16 mouse cellular contexts compared by ENCODE assay signal in genomic region chr9:70174291-70174848, GRCm38 (mm10). TPM values are rescaled to one million over a fixed set of nuclear protein-coding genes. Genes with fewer than 3 reads are reported as not detected.
DNase-seq lines count a peak whose midpoint lies in the region; ATAC-seq lines count a peak whose summit lies in the region.
"Had no signal": no experiment of that assay in that cellular context is flagged by ENCODE, and none has a peak within 500 bp of the region (broad histone marks: within the 10 kb centered on the region; RNA-seq: fewer than 3 reads in every experiment).

No protein-coding gene starts in this region.

- WGBS in forebrain, embryonic 14.5 days: 25% methylated on average over 4 of the region's 4 CpGs
- WGBS in midbrain, embryonic 11.5 days: 34% methylated on average over 4 of the region's 4 CpGs

- H3K36me3 ChIP-seq in forebrain, embryonic 14.5 days (ENCODE audit: control insufficient read depth, insufficient read depth, low read length): no peaks in the 10 kb centered on the region
- H3K36me3 ChIP-seq in midbrain, embryonic 11.5 days (ENCODE audit: control insufficient read depth, insufficient read depth, low read length): no peaks in the 10 kb centered on the region
- H3K36me3 ChIP-seq: heart, embryonic 13.5 days; liver, embryonic 12.5 days had no signal

- ATAC-seq in forebrain, embryonic 14.5 days: peak; percentile 55; the same call in 1 of the 2 replicates
- ATAC-seq in midbrain, embryonic 11.5 days (ENCODE audit: low FRiP score): peak; percentile 35; the same call in 1 of the 2 replicates
- ATAC-seq in inflammation-experienced regulatory T-cells, adult 6 months: no peak
- ATAC-seq: liver, embryonic 12.5 days had no signal

- no peak overlapping the region for H3K9ac ChIP-seq in forebrain, embryonic 14.5 days (ENCODE audit: low read length)
- H3K9ac ChIP-seq in midbrain, embryonic 11.5 days (ENCODE audit: low read length): no peak overlapping the region
- H3K9ac ChIP-seq: heart, embryonic 13.5 days; liver, embryonic 12.5 days had no signal

- H3K4me1 ChIP-seq in forebrain, embryonic 14.5 days (ENCODE audit: control insufficient read depth, insufficient read depth, low read length): peaks cover 12% of the 10 kb centered on the region
- H3K4me1 ChIP-seq in midbrain, embryonic 11.5 days (ENCODE audit: control insufficient read depth, insufficient read depth, low read length): peaks cover 8% of the 10 kb centered on the region; the same call in 1 of the 2 replicates
- H3K4me1 ChIP-seq: heart, embryonic 13.5 days; liver, embryonic 12.5 days had no signal

- H3K27ac ChIP-seq in forebrain, embryonic 14.5 days (ENCODE audit: low read depth, low read length): peak overlapping the region; percentile 15; the same call in 1 of the 2 replicates
- peak overlapping the region; percentile 12; the same call in 1 of the 2 replicates for H3K27ac ChIP-seq in midbrain, embryonic 11.5 days (ENCODE audit: low read depth, low read length)
- H3K27ac ChIP-seq: heart, embryonic 13.5 days; left cerebral cortex, adult 2 months; liver, embryonic 12.5 days had no signal

- H3K4me2 ChIP-seq in forebrain, embryonic 14.5 days (ENCODE audit: low read length): no peak overlapping the region
- H3K4me2 ChIP-seq in midbrain, embryonic 11.5 days: no peak overlapping the region
- H3K4me2 ChIP-seq: heart, embryonic 13.5 days; liver, embryonic 12.5 days had no signal

- H3K9me3 ChIP-seq in forebrain, embryonic 14.5 days (replicated peaks; ENCODE audit: control insufficient read depth, low read length): no peaks in the 10 kb centered on the region
- H3K9me3 ChIP-seq in midbrain, embryonic 11.5 days (ENCODE audit: control insufficient read depth, low read length): no peaks in the 10 kb centered on the region
- H3K9me3 ChIP-seq: liver, embryonic 12.5 days had no signal

- peak; percentile 5 for DNase-seq in embryo, embryonic 10 days (ENCODE audit: low spot score)
- no peak for DNase-seq in embryo, embryonic 9.5 days (ENCODE audit: extremely low spot score)
- DNase-seq in 3T3-L1 (ENCODE audit: low read depth, low spot score): peak; percentile 15
- DNase-seq in forebrain, embryonic 14.5 days (ENCODE audit: low spot score): peak; percentile 42
- DNase-seq in midbrain, embryonic 11.5 days (ENCODE audit: low spot score, missing footprints): peak; percentile 69
- DNase-seq in frontal cortex, adult 2 months (ENCODE audit: extremely low spot score in 1 of 2, low spot score in 1 of 2): no peak
- DNase-seq in heart, adult 9 months (ENCODE audit: low spot score in 2 of 2): no peak
- DNase-seq: adrenal gland, postnatal 36 days; cerebellum, adult 11 months; gastrocnemius, postnatal 14 days; kidney, postnatal 4 days; lung, postnatal 10 days had no signal

- H3K4me3 ChIP-seq in forebrain, embryonic 14.5 days (ENCODE audit: low read depth, low read length): no peak overlapping the region
- no peak overlapping the region for H3K4me3 ChIP-seq in midbrain, embryonic 11.5 days (ENCODE audit: low read depth, low read length)
- H3K4me3 ChIP-seq: heart, embryonic 13.5 days; left cerebral cortex, adult 2 months; liver, embryonic 12.5 days had no signal

- H3K27me3 ChIP-seq in forebrain, embryonic 14.5 days (replicated peaks; ENCODE audit: control insufficient read depth, insufficient read depth, low read length): no peaks in the 10 kb centered on the region
- H3K27me3 ChIP-seq in midbrain, embryonic 11.5 days (ENCODE audit: control insufficient read depth, insufficient read depth, low read length): no peaks in the 10 kb centered on the region
- H3K27me3 ChIP-seq: heart, embryonic 13.5 days; liver, embryonic 12.5 days had no signal

RNA-seq across cellular contexts. Expression of gene Fam81a, which starts 32.0 kb away (rescaled TPM):
- polyA plus RNA-seq in forebrain, embryonic 14.5 days (2014; fragmentation: Nextera tagmentation; extraction: Ambion mirVana): 5.6 and 8.4 TPM in 2 replicates
- polyA plus RNA-seq in midbrain, embryonic 11.5 days (2014; fragmentation: Nextera tagmentation; extraction: Ambion mirVana): 4.7 TPM in 2 replicates
- polyA plus RNA-seq in inflammation-experienced regulatory T-cells, adult 6 months (2017; shearing (Covaris generic)): 1 to 10 TPM in 1 of 3 experiments, under 1 TPM in 2; 0.20 to 3.1 (median 0.42) TPM
- polyA plus RNA-seq in frontal cortex, adult 2 months (2012; rRNA removed): 121 and 131 TPM in 2 replicates

RNA-seq across cellular contexts. Expression of gene Myo1e, which starts 32.8 kb away (rescaled TPM):
- 4.1 and 6.0 TPM in 2 replicates for polyA plus RNA-seq in forebrain, embryonic 14.5 days (2014; fragmentation: Nextera tagmentation; extraction: Ambion mirVana)
- 9.5 and 9.7 TPM in 2 replicates for polyA plus RNA-seq in midbrain, embryonic 11.5 days (2014; fragmentation: Nextera tagmentation; extraction: Ambion mirVana)
- polyA plus RNA-seq in inflammation-experienced regulatory T-cells, adult 6 months (2017; shearing (Covaris generic)): 10 to 100 TPM; 25.0 to 41.4 (median 29.7) TPM
- polyA plus RNA-seq in frontal cortex, adult 2 months (2012; rRNA removed): 7.9 and 8.2 TPM in 2 replicates

Comparison
In these comparisons a context has a peak if more than half of its experiments do, and no peak if none do; other contexts are left out.
1. DNase-seq: peak in embryo, embryonic 10 days (single experiment), 3T3-L1 (single experiment), forebrain, embryonic 14.5 days (single experiment) and midbrain, embryonic 11.5 days (single experiment); none in embryo, embryonic 9.5 days (single experiment), frontal cortex, adult 2 months (0 of 2) and heart, adult 9 months (0 of 2).
2. RNA of gene Fam81a, which starts 32.0 kb away (polyA plus RNA-seq): 121 to 131 TPM in frontal cortex, adult 2 months; 5.6 to 8.4 TPM in forebrain, embryonic 14.5 days, 4.7 TPM in midbrain, embryonic 11.5 days and 0.20 to 3.1 TPM in inflammation-experienced regulatory T-cells, adult 6 months; every median in the first group is over 10 times any median in the second.